Mouse (Mus musculus): Measurements from ENCODE around the gene Rap1a.

DNA sequence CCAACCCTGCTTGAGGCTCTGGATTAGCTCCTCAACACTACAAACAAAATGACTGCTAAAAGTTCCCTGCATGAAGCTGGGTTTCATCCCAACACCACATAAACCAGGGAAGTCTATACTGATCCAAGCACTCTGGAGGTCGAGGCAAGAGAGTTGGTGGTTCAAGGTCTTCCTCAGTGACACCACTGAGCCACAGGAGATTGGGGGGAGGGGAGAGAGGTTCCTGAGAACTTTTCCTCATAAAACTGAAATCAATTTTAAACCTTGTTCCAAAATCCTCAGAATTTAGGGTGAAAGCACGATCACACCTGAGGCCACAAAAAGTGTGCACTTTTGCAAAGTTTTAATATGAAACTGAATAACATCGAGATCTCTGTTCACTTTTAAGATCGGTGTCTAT, 1.8 kb downstream of the Rap1a start:
- no peak for TF ChIP-seq CTCF (IDR thresholded peaks at IDR 0.05; ENCODE audit: low read depth)
- no peak for TF ChIP-seq EP300 (IDR thresholded peaks at IDR 0.05; ENCODE audit: low read depth)

Measured in liver, embryonic 14.5 days (tissue).